9 mouse cellular contexts compared by ENCODE assay signal in genomic region chr10:75931311-75931710, GRCm38 (mm10). TPM values are rescaled to one million over a fixed set of nuclear protein-coding genes. Genes with fewer than 3 reads are reported as not detected.
A peak's percentile ranks its signal among the peaks of the same experiment; 100 is the strongest.
DNase-seq lines count a peak whose midpoint lies in the region; ATAC-seq lines count a peak whose summit lies in the region.
"Had no signal": no experiment of that assay in that cellular context is flagged by ENCODE, and none has a peak within 500 bp of the region (broad histone marks: within the 10 kb centered on the region; RNA-seq: fewer than 3 reads in every experiment).

No protein-coding gene starts in this region.

- intact Hi-C loops in heart, postnatal 25 days (cut with DNase I): no loop called here

- peaks cover 17% of the 10 kb centered on the region for H3K4me1 ChIP-seq in neural tube, embryonic 11.5 days (ENCODE audit: control insufficient read depth, insufficient read depth, low read length)
- H3K4me1 ChIP-seq in liver, embryonic 13.5 days (replicated peaks): peaks cover 43% of the 10 kb centered on the region

- H3K9me3 ChIP-seq in neural tube, embryonic 11.5 days (ENCODE audit: control insufficient read depth, low read length): no peaks in the 10 kb centered on the region
- H3K9me3 ChIP-seq in liver, embryonic 13.5 days (replicated peaks): no peaks in the 10 kb centered on the region

- no peaks in the 10 kb centered on the region for H3K36me3 ChIP-seq in neural tube, embryonic 11.5 days (ENCODE audit: control insufficient read depth, insufficient read depth, low read length)
- no peaks in the 10 kb centered on the region for H3K36me3 ChIP-seq in liver, embryonic 13.5 days

- H3K4me2 ChIP-seq in neural tube, embryonic 11.5 days (ENCODE audit: low read depth): peak overlapping the region; percentile 89
- no peak overlapping the region for H3K4me2 ChIP-seq in liver, embryonic 13.5 days

- no peak for ATAC-seq in neural tube, embryonic 11.5 days (ENCODE audit: insufficient read depth, low FRiP score, low TSS enrichment)
- no peak for ATAC-seq in liver, embryonic 13.5 days (ENCODE audit: low read depth)
- no peak for ATAC-seq in granulocyte monocyte progenitor cell, adult 5-6 weeks (replicated peaks; ENCODE audit: poor library complexity, severe bottlenecking)

- H3K27me3 ChIP-seq in neural tube, embryonic 11.5 days (ENCODE audit: control insufficient read depth, insufficient read depth, low read length): peaks cover 16% of the 10 kb centered on the region
- peaks cover 78% of the 10 kb centered on the region for H3K27me3 ChIP-seq in liver, embryonic 13.5 days

- 22% methylated on average over 7 of the region's 7 CpGs for WGBS in neural tube, embryonic 11.5 days
- WGBS in liver, embryonic 13.5 days (ENCODE audit: insufficient replicate concordance): 27% methylated on average over 7 of the region's 7 CpGs

- peak overlapping the region; percentile 45; the same call in 1 of the 2 replicates for H3K4me3 ChIP-seq in neural tube, embryonic 11.5 days (ENCODE audit: low read depth, low read length)
- H3K4me3 ChIP-seq in liver, embryonic 13.5 days (replicated peaks): no peak overlapping the region

- H3K27ac ChIP-seq in neural tube, embryonic 11.5 days (ENCODE audit: low read depth, low read length): no peak overlapping the region
- H3K27ac ChIP-seq in liver, embryonic 13.5 days: no peak overlapping the region

- H3K9ac ChIP-seq in neural tube, embryonic 11.5 days (ENCODE audit: low read length): peak overlapping the region; percentile 79
- H3K9ac ChIP-seq in liver, embryonic 13.5 days: peak overlapping the region; percentile 64; the same call in 1 of the 2 replicates

- peak; percentile 92 for DNase-seq in heart, adult 11 months
- no peak for DNase-seq in heart, postnatal 25 days (ENCODE audit: low spot score)
- DNase-seq in neural tube, embryonic 11.5 days (ENCODE audit: low spot score): no peak
- no peak for DNase-seq in neural tube, embryonic 10.5 days (ENCODE audit: extremely low spot score, low spot score)
- no peak for DNase-seq in liver, embryonic 13.5 days
- no peak for DNase-seq in T-cell, adult 2 months (ENCODE audit: low spot score)
- DNase-seq in urinary bladder, adult 18-20 months (ENCODE audit: low spot score in 2 of 2): no peak

RNA-seq across cellular contexts. Expression of gene Chchd10, which starts 1.6 kb away (rescaled TPM):
- total RNA-seq in heart, postnatal 25 days (2021): 1,000 to 10,000 TPM; 1,761 to 1,834 TPM
- polyA plus RNA-seq in neural tube, embryonic 11.5 days (2014; fragmentation: Nextera tagmentation; extraction: Ambion mirVana): 9.9 and 11.7 TPM in 2 replicates
- 88.0 and 110 TPM in 2 replicates for polyA plus RNA-seq in liver, embryonic 13.5 days (2015; fragmentation: Nextera tagmentation; extraction: Ambion mirVana)
- 60.4 and 66.7 TPM in 2 replicates for total RNA-seq in granulocyte monocyte progenitor cell, adult 5-6 weeks (2014; fragmentation: Nextera tagmentation)
- 33.2 and 37.5 TPM in 2 replicates for total RNA-seq in granulocyte monocyte progenitor cell, adult 5-6 weeks (2017)

RNA-seq across cellular contexts. Expression of gene Mmp11, which starts 5.0 kb away (rescaled TPM):
- 1 to 10 TPM; 5.0 to 8.1 TPM for total RNA-seq in heart, postnatal 25 days (2021)
- polyA plus RNA-seq in neural tube, embryonic 11.5 days (2014; fragmentation: Nextera tagmentation; extraction: Ambion mirVana): 41.2 and 46.1 TPM in 2 replicates
- 3.6 and 4.1 TPM in 2 replicates for polyA plus RNA-seq in liver, embryonic 13.5 days (2015; fragmentation: Nextera tagmentation; extraction: Ambion mirVana)
- total RNA-seq in granulocyte monocyte progenitor cell, adult 5-6 weeks (2014; fragmentation: Nextera tagmentation): 0.41 TPM in 1 of 2 replicates, not detected in the other
- not detected in 2 replicates for total RNA-seq in granulocyte monocyte progenitor cell, adult 5-6 weeks (2017)

RNA-seq across cellular contexts. Expression of gene Gm867, which starts 9.2 kb away (rescaled TPM):
- total RNA-seq in heart, postnatal 25 days (2021): not detected
- 0.97 and 1.9 TPM in 2 replicates for polyA plus RNA-seq in neural tube, embryonic 11.5 days (2014; fragmentation: Nextera tagmentation; extraction: Ambion mirVana)
- 21.7 and 25.1 TPM in 2 replicates for polyA plus RNA-seq in liver, embryonic 13.5 days (2015; fragmentation: Nextera tagmentation; extraction: Ambion mirVana)
- total RNA-seq in granulocyte monocyte progenitor cell, adult 5-6 weeks (2014; fragmentation: Nextera tagmentation): not detected in 2 replicates
- not detected in 2 replicates for total RNA-seq in granulocyte monocyte progenitor cell, adult 5-6 weeks (2017)
- total RNA-seq: left cerebral cortex, postnatal 25 days had no signal

RNA-seq across cellular contexts. Expression of gene Smarcb1, which starts 9.9 kb away (rescaled TPM):
- 10 to 100 TPM; 22.8 to 22.9 TPM for total RNA-seq in heart, postnatal 25 days (2021)
- 288 and 294 TPM in 2 replicates for polyA plus RNA-seq in neural tube, embryonic 11.5 days (2014; fragmentation: Nextera tagmentation; extraction: Ambion mirVana)
- polyA plus RNA-seq in liver, embryonic 13.5 days (2015; fragmentation: Nextera tagmentation; extraction: Ambion mirVana): 85.6 and 88.1 TPM in 2 replicates
- total RNA-seq in granulocyte monocyte progenitor cell, adult 5-6 weeks (2014; fragmentation: Nextera tagmentation): 80.0 and 102 TPM in 2 replicates
- total RNA-seq in granulocyte monocyte progenitor cell, adult 5-6 weeks (2017): 58.0 and 79.4 TPM in 2 replicates

RNA-seq across cellular contexts. Expression of gene Vpreb3, which starts 11.5 kb away (rescaled TPM):
- total RNA-seq in heart, postnatal 25 days (2021): not detected
- polyA plus RNA-seq in neural tube, embryonic 11.5 days (2014; fragmentation: Nextera tagmentation; extraction: Ambion mirVana): 0.53 TPM in 1 of 2 replicates, not detected in the other
- polyA plus RNA-seq in liver, embryonic 13.5 days (2015; fragmentation: Nextera tagmentation; extraction: Ambion mirVana): 0.67 and 0.81 TPM in 2 replicates
- total RNA-seq in granulocyte monocyte progenitor cell, adult 5-6 weeks (2014; fragmentation: Nextera tagmentation): not detected in 2 replicates
- not detected in 2 replicates for total RNA-seq in granulocyte monocyte progenitor cell, adult 5-6 weeks (2017)
- total RNA-seq: left cerebral cortex, postnatal 25 days had no signal

Comparison
In these comparisons a context has a peak if more than half of its experiments do, and no peak if none do; other contexts are left out.
1. RNA of gene Chchd10, which starts 1.6 kb away (total RNA-seq): 1,761 to 1,834 TPM in heart, postnatal 25 days; 33.2 to 66.7 TPM in granulocyte monocyte progenitor cell, adult 5-6 weeks; every median in the first group is over 10 times any median in the second.
2. RNA of gene Mmp11, which starts 5.0 kb away (total RNA-seq): 5.0 to 8.1 TPM in heart, postnatal 25 days; 0.41 TPM in granulocyte monocyte progenitor cell, adult 5-6 weeks; every median in the first group is over 4 times any median in the second.